Mouse (Mus musculus) WW6 (cell line): Measurements from ENCODE around the gene Radil.
A peak's percentile ranks its signal among the peaks of the same experiment; 100 is the strongest.

Experiments used
- DNase-seq: peaks from one replicate; pipeline ENCODE4 v3.0.0-alpha.2; 2013; ENCODE audit warnings: low read depth, low spot score

Radil gene

GRCm38 (mm10) chr5:142545014-142545795, 5.7 kb downstream of the Radil start:
- peak; percentile 20 for DNase-seq

- no peak for DNase-seq
Observed at GRCm38 (mm10) chr5:142537286-142537685, 13.6 kb downstream of the Radil start.

- no peak for DNase-seq
Observed at GRCm38 (mm10) chr5:142535388-142535787, 15.5 kb downstream of the Radil start.

- no peak for DNase-seq
Observed at GRCm38 (mm10) chr5:142529915-142530314, 21.0 kb downstream of the Radil start, which contains the start of gene Papolb. TSS of gene Papolb (minus strand) at chr5:142530076.

- DNase-seq = no peak
Observed at GRCm38 (mm10) chr5:142524711-142525464, 26.0 kb downstream of the Radil start.

GRCm38 (mm10) chr5:142521195-142521866, 29.6 kb downstream of the Radil start:
- DNase-seq = no peak

GRCm38 (mm10) chr5:142520360-142520759, 30.5 kb downstream of the Radil start:
- no peak for DNase-seq

- DNase-seq = no peak
Observed at GRCm38 (mm10) chr5:142518973-142519372, 31.9 kb downstream of the Radil start.

GRCm38 (mm10) chr5:142512112-142512511, 38.8 kb downstream of the Radil start:
- DNase-seq = no peak

- no peak for DNase-seq
Observed at GRCm38 (mm10) chr5:142510061-142510414, 40.9 kb downstream of the Radil start.

GRCm38 (mm10) chr5:142509141-142510060, 41.5 kb downstream of the Radil start:
- DNase-seq = no peak

GRCm38 (mm10) chr5:142505695-142506423, 45.0 kb downstream of the Radil start:
- DNase-seq = no peak

- DNase-seq = no peak
Observed at GRCm38 (mm10) chr5:142504175-142504574, 46.7 kb downstream of the Radil start.

- peak; percentile 71 for DNase-seq
Observed at GRCm38 (mm10) chr5:142502414-142502813, 48.5 kb downstream of the Radil start.

GRCm38 (mm10) chr5:142500918-142501317, 50.0 kb downstream of the Radil start:
- no peak for DNase-seq

- DNase-seq = no peak
Observed at GRCm38 (mm10) chr5:142498964-142499363, 51.9 kb downstream of the Radil start.

GRCm38 (mm10) chr5:142495321-142496096, 55.4 kb downstream of the Radil start:
- DNase-seq = no peak

GRCm38 (mm10) chr5:142493307-142493706, 57.6 kb downstream of the Radil start:
- no peak for DNase-seq

- no peak for DNase-seq
Observed at GRCm38 (mm10) chr5:142489955-142490707, 60.8 kb downstream of the Radil start.
